13 mouse cellular contexts compared by ENCODE assay signal in the genomic region with DNA sequence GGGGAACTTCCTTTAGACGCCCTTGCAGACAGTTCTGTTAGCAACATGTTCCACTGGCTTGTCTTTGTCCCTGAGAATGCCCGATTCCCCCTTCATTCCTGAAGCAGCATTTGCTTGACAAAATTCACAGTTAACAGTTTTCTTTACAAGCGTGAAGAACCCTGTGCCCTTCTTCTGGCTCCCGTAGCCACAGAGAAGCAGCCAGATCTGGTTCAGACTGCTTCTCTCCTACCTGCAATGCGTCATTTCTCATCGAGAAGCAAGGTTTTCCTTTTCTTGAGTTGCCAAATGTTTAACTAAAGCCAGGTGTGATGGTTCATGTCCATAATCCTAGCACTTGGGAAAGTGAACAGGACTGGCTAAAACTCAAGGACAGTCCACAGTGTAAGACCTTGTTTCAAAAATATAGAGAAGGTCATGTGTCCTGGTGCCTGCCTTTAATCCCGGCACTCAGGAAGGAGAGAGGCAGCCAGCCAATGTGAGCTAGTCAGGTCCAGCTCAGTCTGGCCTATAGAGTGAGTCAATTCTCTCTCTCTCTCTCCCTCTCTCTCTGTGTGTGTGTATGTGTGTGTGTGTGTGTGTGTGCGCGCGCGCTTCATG. TPM values are rescaled to one million over a fixed set of nuclear protein-coding genes. Genes with fewer than 3 reads are reported as not detected.
DNase-seq lines count a peak whose midpoint lies in the region; ATAC-seq lines count a peak whose summit lies in the region.
"Had no signal": no experiment of that assay in that cellular context is flagged by ENCODE, and none has a peak within 500 bp of the region (broad histone marks: within the 10 kb centered on the region; RNA-seq: fewer than 3 reads in every experiment).

No protein-coding gene starts in this region.

- WGBS in heart, embryonic 15.5 days = 82% methylated on average over 11 of the region's 11 CpGs
- 86% methylated on average over 11 of the region's 11 CpGs for WGBS in heart, embryonic 11.5 days (ENCODE audit: insufficient replicate concordance)
- WGBS in kidney, embryonic 15.5 days = 88% methylated on average over 11 of the region's 11 CpGs

- no peak overlapping the region for H3K9ac ChIP-seq in heart, embryonic 15.5 days
- no peak overlapping the region for H3K9ac ChIP-seq in heart, embryonic 11.5 days (ENCODE audit: low read depth, low read length)
- H3K9ac ChIP-seq in kidney, embryonic 15.5 days = no peak overlapping the region
- H3K9ac ChIP-seq: limb, embryonic 12.5 days; lung, embryonic 14.5 days had no signal

- peak overlapping the region; percentile 41 for H3K27ac ChIP-seq in heart, embryonic 15.5 days
- no peak overlapping the region for H3K27ac ChIP-seq in heart, embryonic 11.5 days (ENCODE audit: low read depth, low read length)
- H3K27ac ChIP-seq in kidney, embryonic 15.5 days = 0 out of 2 replicates have a peak overlapping the region, but pooled peaks have one; percentile 29
- H3K27ac ChIP-seq: limb, embryonic 12.5 days had no signal

- H3K4me3 ChIP-seq in heart, embryonic 15.5 days = no peak overlapping the region
- no peak overlapping the region for H3K4me3 ChIP-seq in heart, embryonic 11.5 days (ENCODE audit: low read depth, low read length)
- no peak overlapping the region for H3K4me3 ChIP-seq in kidney, embryonic 15.5 days (replicated peaks)
- H3K4me3 ChIP-seq: erythroblast, embryonic 14.5 days; limb, embryonic 12.5 days had no signal

- DNase-seq in adrenal gland, adult (ENCODE audit: inconsistent age in 2 of 2, low spot score in 1 of 2) = peak; percentile 48 to 73
- DNase-seq in adrenal gland, adult 18-20 months (ENCODE audit: low spot score in 2 of 2) = no peak
- DNase-seq in cerebellum, postnatal 10 days = peak; percentile 78 to 80
- no peak for DNase-seq in lung, postnatal 14 days
- DNase-seq in frontal cortex, postnatal 25 days (ENCODE audit: low spot score in 2 of 2) = no peak
- DNase-seq: lung, embryonic 14.5 days; thymus, postnatal 4 days had no signal

- H3K4me1 ChIP-seq in heart, embryonic 15.5 days (replicated peaks) = peaks cover 16% of the 10 kb centered on the region
- H3K4me1 ChIP-seq in heart, embryonic 11.5 days (ENCODE audit: control insufficient read depth, insufficient read depth, low read length) = peaks cover 8% of the 10 kb centered on the region
- peaks cover 17% of the 10 kb centered on the region for H3K4me1 ChIP-seq in kidney, embryonic 15.5 days

- H3K9me3 ChIP-seq in heart, embryonic 15.5 days (replicated peaks) = no peaks in the 10 kb centered on the region
- H3K9me3 ChIP-seq in heart, embryonic 11.5 days (replicated peaks; ENCODE audit: control insufficient read depth, low read length) = no peaks in the 10 kb centered on the region
- H3K9me3 ChIP-seq in kidney, embryonic 15.5 days (replicated peaks) = no peaks in the 10 kb centered on the region
- H3K9me3 ChIP-seq: limb, embryonic 12.5 days had no signal

- H3K27me3 ChIP-seq in heart, embryonic 15.5 days = no peaks in the 10 kb centered on the region
- no peaks in the 10 kb centered on the region for H3K27me3 ChIP-seq in heart, embryonic 11.5 days (ENCODE audit: control insufficient read depth, insufficient read depth, low read length)
- no peaks in the 10 kb centered on the region for H3K27me3 ChIP-seq in kidney, embryonic 15.5 days
- H3K27me3 ChIP-seq: limb, embryonic 12.5 days had no signal

- ATAC-seq in heart, embryonic 15.5 days (replicated peaks; ENCODE audit: insufficient number of reproducible peaks, insufficient read depth, low FRiP score, low read depth) = no peak
- ATAC-seq in heart, embryonic 11.5 days (replicated peaks; ENCODE audit: insufficient number of reproducible peaks, low FRiP score, low TSS enrichment) = no peak
- ATAC-seq in kidney, embryonic 15.5 days (replicated peaks; ENCODE audit: low FRiP score) = no peak

- no peak overlapping the region for H3K4me2 ChIP-seq in heart, embryonic 15.5 days
- no peak overlapping the region for H3K4me2 ChIP-seq in heart, embryonic 11.5 days
- H3K4me2 ChIP-seq in kidney, embryonic 15.5 days = no peak overlapping the region
- H3K4me2 ChIP-seq: limb, embryonic 12.5 days; lung, embryonic 14.5 days had no signal

- no peaks in the 10 kb centered on the region for H3K36me3 ChIP-seq in heart, embryonic 15.5 days
- H3K36me3 ChIP-seq in heart, embryonic 11.5 days (ENCODE audit: control insufficient read depth, insufficient read depth, low read length) = no peaks in the 10 kb centered on the region
- H3K36me3 ChIP-seq in kidney, embryonic 15.5 days = no peaks in the 10 kb centered on the region; the same call in 1 of the 2 replicates
- H3K36me3 ChIP-seq: limb, embryonic 12.5 days had no signal

RNA-seq across cellular contexts. Expression of gene Prkar1b, which starts 3.2 kb away (rescaled TPM):
- total RNA-seq in adrenal gland, adult 18-20 months (2021) = 10 to 100 TPM; 44.4 to 67.4 TPM
- 10.1 and 12.3 TPM in 2 replicates for polyA plus RNA-seq in heart, embryonic 15.5 days (2015; fragmentation: Nextera tagmentation; extraction: Ambion mirVana)
- polyA plus RNA-seq in heart, embryonic 11.5 days (2014; fragmentation: Nextera tagmentation; extraction: Ambion mirVana) = 5.3 and 8.4 TPM in 2 replicates
- polyA plus RNA-seq in kidney, embryonic 15.5 days (2015; fragmentation: Nextera tagmentation; extraction: Ambion mirVana) = 21.2 and 22.7 TPM in 2 replicates
- polyA plus RNA-seq: G1E had no signal

RNA-seq across cellular contexts. Expression of gene Dnaaf5, which starts 3.4 kb away (rescaled TPM):
- 10 to 100 TPM; 17.1 to 19.4 TPM for total RNA-seq in adrenal gland, adult 18-20 months (2021)
- polyA plus RNA-seq in heart, embryonic 15.5 days (2015; fragmentation: Nextera tagmentation; extraction: Ambion mirVana) = 5.0 and 8.5 TPM in 2 replicates
- polyA plus RNA-seq in heart, embryonic 11.5 days (2014; fragmentation: Nextera tagmentation; extraction: Ambion mirVana) = 6.2 and 6.9 TPM in 2 replicates
- 8.7 and 10.4 TPM in 2 replicates for polyA plus RNA-seq in kidney, embryonic 15.5 days (2015; fragmentation: Nextera tagmentation; extraction: Ambion mirVana)

RNA-seq across cellular contexts. Expression of gene Sun1, which starts 53.9 kb away (rescaled TPM):
- total RNA-seq in adrenal gland, adult 18-20 months (2021) = 10 to 100 TPM; 59.1 to 83.8 TPM
- 32.4 and 38.9 TPM in 2 replicates for polyA plus RNA-seq in heart, embryonic 15.5 days (2015; fragmentation: Nextera tagmentation; extraction: Ambion mirVana)
- 33.4 and 40.9 TPM in 2 replicates for polyA plus RNA-seq in heart, embryonic 11.5 days (2014; fragmentation: Nextera tagmentation; extraction: Ambion mirVana)
- 50.0 and 57.3 TPM in 2 replicates for polyA plus RNA-seq in kidney, embryonic 15.5 days (2015; fragmentation: Nextera tagmentation; extraction: Ambion mirVana)

Comparison
In these comparisons a context has a peak if more than half of its experiments do, and no peak if none do; other contexts are left out.
1. DNase-seq: peak in adrenal gland, adult (2 of 2) and cerebellum, postnatal 10 days (2 of 2); none in adrenal gland, adult 18-20 months (0 of 2), lung, postnatal 14 days (single experiment) and frontal cortex, postnatal 25 days (0 of 2).